Mouse (Mus musculus) C2C12 (cell line): Measurements from ENCODE around the gene Rac1. TPM values are rescaled to one million over a fixed set of nuclear protein-coding genes. Genes with fewer than 3 reads are reported as not detected.

Source experiments
- H3K27me3 ChIP-seq: one replicate; pipeline ENCODE4 v1.6.1; 2011; ENCODE audit not compliant: control insufficient read depth, insufficient read depth, insufficient read length
- H3K36me3 ChIP-seq: one replicate; pipeline ENCODE4 v1.6.1; 2011; ENCODE audit not compliant: control insufficient read depth, insufficient read depth
- H3K4me3 ChIP-seq: one replicate; pipeline ENCODE4 v1.5.1; 2011; ENCODE audit warnings: mild to moderate bottlenecking, control low read depth; ENCODE audit not compliant: poor library complexity, insufficient read depth, severe bottlenecking
- H3K79me2 ChIP-seq: one replicate; pipeline ENCODE4 v1.6.1; 2011; ENCODE audit not compliant: control insufficient read depth, insufficient read depth
- H3K79me3 ChIP-seq: one replicate; pipeline ENCODE4 v1.6.1; 2011; ENCODE audit warnings: low read depth, control low read depth
- H3ac ChIP-seq: one replicate; pipeline ENCODE3; 2011; ENCODE audit warnings: low read depth; ENCODE audit not compliant: control insufficient read depth, insufficient read length
- CEBPB ChIP-seq: IDR thresholded peaks from one replicate; pipeline ENCODE4 v1.6.1; 2011; ENCODE audit warnings: low read depth, mild to moderate bottlenecking, control low read depth, moderate library complexity
- CTCF ChIP-seq: IDR thresholded peaks from one replicate; pipeline ENCODE4 v1.5.1; 2011; ENCODE audit not compliant: control insufficient read depth, insufficient read depth, insufficient read length
- FOSL1 ChIP-seq: IDR thresholded peaks from one replicate; pipeline ENCODE4 v1.8.0; 2011; ENCODE audit warnings: mild to moderate bottlenecking, low read length; ENCODE audit not compliant: poor library complexity, insufficient read depth, severe bottlenecking
- MAX ChIP-seq: IDR thresholded peaks from one replicate; pipeline ENCODE4 v1.6.1; 2011; ENCODE audit warnings: mild to moderate bottlenecking, control low read depth
- MYOD1 ChIP-seq: IDR thresholded peaks from one replicate; pipeline ENCODE4 v1.6.1; 2011; ENCODE audit warnings: low read depth; ENCODE audit not compliant: control insufficient read depth, insufficient read length
- MYOG ChIP-seq: IDR thresholded peaks from one replicate; pipeline ENCODE4 v1.6.1; 2011; ENCODE audit not compliant: control insufficient read depth, insufficient read length; ENCODE audit errors: extremely low read depth
- USF1 ChIP-seq: IDR thresholded peaks from one replicate; pipeline ENCODE4 v1.6.1; 2011; ENCODE audit warnings: low read depth, mild to moderate bottlenecking, control low read depth, moderate library complexity
- long read RNA-seq, 2 experiments: library from polyadenylated mRNA; unstranded; transcript quantifications; one replicate each; pipeline ENCODE4 v2.0.0; 2019 to 2020
- polyA plus RNA-seq: library from polyadenylated mRNA; unstranded; fragments of >200 nt; fragmentation: generic; extraction: Trizol; gene quantifications from one replicate; pipeline ENCODE4 v1.2.1, GENCODE M21; 2012; ENCODE audit warnings: missing spikeins

Gene Rac1
- 256 TPM for polyA plus RNA-seq
- long read RNA-seq, experiment 1, full-length matches to known transcripts, result 419 of 454 reads
- long read RNA-seq, experiment 1, partial matches to known transcripts, result 12 of 454 reads
- long read RNA-seq, experiment 1, other reads (novel, unspliced or antisense), result 23 of 454 reads
- long read RNA-seq, experiment 2, full-length matches to known transcripts, result 651 of 672 reads
- long read RNA-seq, experiment 2, partial matches to known transcripts, result 9 of 672 reads
- long read RNA-seq, experiment 2, other reads (novel, unspliced or antisense), result 12 of 672 reads

GRCm38 (mm10) chr5:143527486-143528307, at the start of gene Rac1:
Gene Rac1 (minus strand): TSS chr5:143528036.
- no peak for TF ChIP-seq MYOG
- TF ChIP-seq MAX, result peak; percentile 34
- Histone ChIP-seq H3K36me3 (peaks cover 7% of the 10 kb centered on the region), H3K27me3 (no peaks in the 10 kb centered on the region), H3K79me3 (peaks cover 49% of the 10 kb centered on the region), H3K79me2 (peaks cover 59% of the 10 kb centered on the region), H3ac (peak within 1 kb of the TSS; percentile 79), H3K4me3 (peak within 1 kb of the TSS; percentile 60)

DNA sequence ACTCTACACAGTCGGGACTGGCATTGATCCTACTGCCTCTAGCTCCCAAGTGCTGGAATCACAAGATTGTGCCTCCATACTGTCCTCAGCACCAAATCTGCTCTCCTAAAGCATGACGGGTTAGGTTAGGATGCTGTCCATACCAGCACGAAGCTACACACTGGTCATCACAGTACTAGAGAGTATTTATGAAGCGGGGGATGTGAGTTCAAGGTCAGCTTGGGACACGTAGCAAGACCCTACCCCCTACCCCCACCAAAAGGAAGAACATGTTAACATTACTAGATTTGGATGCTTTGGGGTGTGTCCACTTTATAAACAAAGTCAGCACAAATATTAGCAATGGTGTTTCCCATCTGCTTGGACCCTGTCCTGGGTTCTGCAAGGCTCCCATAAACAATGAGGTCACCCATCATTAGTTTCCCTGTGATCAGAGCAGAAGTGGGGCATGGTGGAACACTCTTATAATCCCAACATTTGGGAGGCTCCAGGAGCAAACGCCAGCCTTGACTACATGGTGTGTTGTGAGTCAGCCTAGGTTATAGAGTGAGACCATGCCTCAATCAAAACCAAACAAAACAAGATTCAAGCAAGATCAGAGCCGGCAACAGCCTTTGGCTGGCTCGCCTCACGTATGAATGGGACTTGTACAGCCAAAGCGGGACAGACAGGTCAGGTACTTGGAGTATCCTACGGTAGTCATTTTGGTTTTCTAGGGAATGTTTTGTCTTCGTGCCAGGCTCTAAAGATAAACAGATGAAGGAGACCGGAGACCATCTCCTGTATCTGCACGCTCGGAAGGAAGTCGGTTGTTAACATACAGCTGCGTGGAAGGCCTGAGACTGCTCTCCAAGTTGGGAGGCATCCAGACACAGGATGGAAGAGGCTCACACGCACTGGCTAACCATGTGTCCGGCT, 46.7 kb upstream of the Rac1 start:
- Histone ChIP-seq H3K79me3 (no peaks in the 10 kb centered on the region), H3K27me3 (no peaks in the 10 kb centered on the region), H3K4me3 (no peak overlapping the region), H3K79me2 (no peaks in the 10 kb centered on the region), H3K36me3 (no peaks in the 10 kb centered on the region), H3ac (no peak overlapping the region)
- TF ChIP-seq MYOD1 (no peak), MAX (no peak), MYOG (no peak), FOSL1 (no peak), CEBPB (no peak), USF1 (no peak), CTCF (no peak)

GRCm38 (mm10) chr5:143573067-143573466, 45.2 kb upstream of the Rac1 start:
- no peaks in the 10 kb centered on the region for H3K79me2 ChIP-seq
- H3K4me3 ChIP-seq, result no peak overlapping the region
- no peak overlapping the region for H3ac ChIP-seq
- H3K27me3 ChIP-seq, result no peaks in the 10 kb centered on the region
- no peaks in the 10 kb centered on the region for H3K79me3 ChIP-seq
- no peak for TF ChIP-seq FOSL1
- no peak for TF ChIP-seq USF1
- no peak for TF ChIP-seq CEBPB
- no peak for TF ChIP-seq CTCF
- TF ChIP-seq MAX, result no peak
- no peak for TF ChIP-seq MYOD1
- no peak for TF ChIP-seq MYOG
- no peaks in the 10 kb centered on the region for H3K36me3 ChIP-seq

GRCm38 (mm10) chr5:143572195-143572594, 44.4 kb upstream of the Rac1 start:
- no peaks in the 10 kb centered on the region for H3K27me3 ChIP-seq
- H3ac ChIP-seq, result no peak overlapping the region
- H3K36me3 ChIP-seq, result no peaks in the 10 kb centered on the region

DNA sequence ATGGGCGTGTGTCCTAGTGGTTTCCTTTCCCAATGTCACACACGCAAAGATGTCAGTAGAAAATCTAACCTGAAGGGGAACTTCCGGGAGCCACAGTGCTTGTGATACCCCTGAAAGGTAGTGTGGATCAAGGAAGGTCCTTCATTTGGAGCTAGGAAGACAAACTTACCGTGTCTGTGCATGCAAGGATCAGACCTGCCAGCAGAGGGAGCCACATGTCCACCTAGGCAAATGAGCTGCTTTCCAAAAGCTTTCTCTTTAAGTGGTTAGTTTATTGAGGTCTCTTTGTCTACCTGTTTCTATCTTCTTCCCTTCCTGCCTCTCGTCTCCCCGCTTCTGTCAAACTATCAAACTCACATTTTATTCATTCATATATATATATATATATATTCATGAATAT, 40.0 kb upstream of the Rac1 start:
- no peaks in the 10 kb centered on the region for H3K79me3 ChIP-seq
- no peaks in the 10 kb centered on the region for H3K36me3 ChIP-seq
- H3K79me2 ChIP-seq, result no peaks in the 10 kb centered on the region
- no peaks in the 10 kb centered on the region for H3K27me3 ChIP-seq
- TF ChIP-seq MYOD1 (no peak), MAX (no peak), CTCF (peak; percentile 86)
- H3K4me3 ChIP-seq, result no peak overlapping the region
- H3ac ChIP-seq, result no peak overlapping the region

More at GRCm38 (mm10) chr5:143572195-143572594, 44.4 kb upstream of the Rac1 start:
- TF ChIP-seq MAX, result no peak
- no peak for TF ChIP-seq MYOG
- TF ChIP-seq MYOD1, result no peak
- TF ChIP-seq CTCF, result no peak
- no peak for TF ChIP-seq FOSL1
- TF ChIP-seq USF1, result no peak
- no peak for TF ChIP-seq CEBPB
- Histone ChIP-seq H3K79me2 (no peaks in the 10 kb centered on the region), H3K79me3 (no peaks in the 10 kb centered on the region), H3K4me3 (no peak overlapping the region)
